Mouse (Mus musculus) lung, postnatal 4 days (tissue): ENCODE results near the gene Ddc.

ENCODE experiments used
- DNase-seq, 2 experiments: peaks; one replicate each; pipeline ENCODE4 v3.0.0; 2021

The Ddc gene

GRCm38 (mm10) chr11:11841590-11841989 lies 56.4 kb downstream of the Ddc start:
- DNase-seq = no peak

DNA sequence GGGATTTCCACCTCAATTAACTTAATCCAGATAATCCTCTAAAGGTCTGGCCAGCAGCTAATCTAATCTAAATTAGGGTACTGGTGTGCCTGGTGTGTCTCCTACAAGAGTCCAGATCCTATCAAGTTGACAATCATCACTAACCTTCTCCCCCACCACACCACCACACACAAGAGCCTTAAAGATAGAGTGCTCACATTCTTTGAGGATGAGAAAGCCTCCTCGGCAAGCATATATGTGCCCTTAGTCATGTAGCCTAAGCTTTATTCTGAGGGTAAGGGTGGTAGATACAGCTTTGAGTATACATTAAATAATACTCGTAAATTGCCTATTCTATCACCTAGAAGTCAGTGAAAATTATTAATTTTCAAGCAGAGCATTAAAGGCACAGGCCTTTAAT lies 57.2 kb downstream of the Ddc start:
- DNase-seq = no peak

GRCm38 (mm10) chr11:11839874-11840273 lies 58.1 kb downstream of the Ddc start:
- no peak for DNase-seq

DNA sequence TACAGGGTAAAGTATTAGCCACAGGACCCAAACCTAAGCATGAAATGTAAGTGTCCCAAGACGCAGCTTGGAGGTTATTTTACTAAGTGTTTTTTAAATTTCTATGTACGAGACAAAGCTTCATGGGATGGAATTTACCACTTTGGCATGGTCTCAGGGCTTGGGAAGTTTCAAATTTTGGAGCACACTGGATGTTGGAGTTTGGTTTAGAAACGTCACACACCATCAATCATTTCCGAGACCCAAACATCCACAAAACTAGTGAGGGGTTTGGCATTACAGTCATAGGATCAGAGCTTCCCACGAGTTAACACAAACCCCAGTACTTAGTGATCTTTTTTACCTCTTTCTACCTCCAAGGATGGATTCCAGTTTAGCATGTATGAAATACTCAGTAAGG lies 60.6 kb downstream of the Ddc start:
- no peak for DNase-seq

GRCm38 (mm10) chr11:11836713-11837370 lies 61.1 kb downstream of the Ddc start:
- peak; percentile 51 to 60 for DNase-seq

- no peak for DNase-seq
These were observed 61.7 kb downstream of the Ddc start for GRCm38 (mm10) chr11:11836262-11836661.

GRCm38 (mm10) chr11:11835791-11836190 lies 62.2 kb downstream of the Ddc start:
- no peak for DNase-seq

DNA sequence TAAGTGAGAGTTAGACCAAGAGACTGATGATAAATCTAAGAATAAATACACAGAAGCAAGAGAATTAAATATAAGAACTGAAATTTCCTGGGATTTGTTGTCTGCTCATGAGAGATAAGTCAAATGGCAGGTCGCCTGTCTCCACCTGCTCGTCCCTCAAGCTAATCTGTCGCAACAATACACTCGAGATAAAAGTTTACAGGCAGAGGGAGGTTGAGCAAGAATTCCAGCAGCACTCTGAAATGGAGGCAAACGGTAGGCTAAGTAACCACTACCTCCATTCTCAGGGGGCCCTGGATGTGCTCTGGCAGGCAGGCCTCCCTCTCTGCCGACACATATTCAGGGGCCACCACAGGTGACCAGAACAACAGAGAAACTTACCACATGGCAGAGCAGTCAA lies 62.6 kb downstream of the Ddc start:
- DNase-seq = no peak

- no peak for DNase-seq
These were observed 64.8 kb downstream of the Ddc start for GRCm38 (mm10) chr11:11833100-11833499.

GRCm38 (mm10) chr11:11832755-11833084 lies 65.2 kb downstream of the Ddc start:
- DNase-seq = no peak

GRCm38 (mm10) chr11:11831940-11832754 lies 65.8 kb downstream of the Ddc start:
- no peak for DNase-seq

DNA sequence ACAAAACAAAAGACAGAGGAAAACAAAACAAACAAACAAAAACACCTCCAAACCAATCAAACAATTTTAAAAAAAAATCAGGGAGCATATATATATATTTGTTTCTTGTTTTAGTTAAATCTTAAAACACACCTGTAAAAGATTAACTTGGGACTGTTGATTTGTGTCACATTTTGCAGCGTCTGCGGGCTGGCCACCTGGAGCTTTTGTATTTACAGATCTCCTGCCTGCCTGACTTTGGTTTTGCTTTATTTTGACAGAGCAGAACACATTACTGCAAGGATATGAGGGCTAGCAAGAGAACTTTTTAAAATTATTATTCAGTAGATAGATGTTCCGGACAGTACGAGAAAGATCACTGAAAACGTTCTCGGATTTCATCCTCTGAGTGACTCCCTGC lies 66.4 kb downstream of the Ddc start:
- DNase-seq = no peak

DNA sequence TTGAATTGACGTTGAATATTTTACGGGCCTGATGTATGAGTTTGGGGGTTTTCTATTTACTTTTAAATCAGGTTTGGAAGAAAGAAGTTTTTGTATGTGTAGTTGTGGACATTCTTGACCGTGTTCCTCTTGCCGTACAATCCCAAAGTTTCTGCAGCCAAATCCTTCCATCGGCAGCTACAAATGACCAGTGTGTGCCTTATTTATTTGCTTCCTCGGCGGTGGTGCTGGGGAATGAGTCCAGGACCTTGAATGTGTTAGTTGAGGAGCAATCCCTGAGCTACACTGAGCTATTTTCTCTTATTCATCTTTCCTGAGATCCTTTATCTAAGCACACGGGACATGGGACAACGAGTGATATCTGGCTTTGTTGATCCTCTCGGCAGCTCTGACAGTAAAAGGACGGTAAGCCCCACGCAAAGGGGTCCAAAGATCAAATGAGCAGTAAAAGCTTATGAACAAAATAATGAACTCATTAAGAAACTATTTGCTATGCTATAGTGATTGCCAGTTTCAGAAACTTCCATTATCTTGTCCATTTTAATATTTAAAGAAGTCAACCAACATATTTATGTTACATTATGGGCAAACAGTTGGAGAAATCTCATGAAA lies 67.0 kb downstream of the Ddc start:
- no peak for DNase-seq

DNA sequence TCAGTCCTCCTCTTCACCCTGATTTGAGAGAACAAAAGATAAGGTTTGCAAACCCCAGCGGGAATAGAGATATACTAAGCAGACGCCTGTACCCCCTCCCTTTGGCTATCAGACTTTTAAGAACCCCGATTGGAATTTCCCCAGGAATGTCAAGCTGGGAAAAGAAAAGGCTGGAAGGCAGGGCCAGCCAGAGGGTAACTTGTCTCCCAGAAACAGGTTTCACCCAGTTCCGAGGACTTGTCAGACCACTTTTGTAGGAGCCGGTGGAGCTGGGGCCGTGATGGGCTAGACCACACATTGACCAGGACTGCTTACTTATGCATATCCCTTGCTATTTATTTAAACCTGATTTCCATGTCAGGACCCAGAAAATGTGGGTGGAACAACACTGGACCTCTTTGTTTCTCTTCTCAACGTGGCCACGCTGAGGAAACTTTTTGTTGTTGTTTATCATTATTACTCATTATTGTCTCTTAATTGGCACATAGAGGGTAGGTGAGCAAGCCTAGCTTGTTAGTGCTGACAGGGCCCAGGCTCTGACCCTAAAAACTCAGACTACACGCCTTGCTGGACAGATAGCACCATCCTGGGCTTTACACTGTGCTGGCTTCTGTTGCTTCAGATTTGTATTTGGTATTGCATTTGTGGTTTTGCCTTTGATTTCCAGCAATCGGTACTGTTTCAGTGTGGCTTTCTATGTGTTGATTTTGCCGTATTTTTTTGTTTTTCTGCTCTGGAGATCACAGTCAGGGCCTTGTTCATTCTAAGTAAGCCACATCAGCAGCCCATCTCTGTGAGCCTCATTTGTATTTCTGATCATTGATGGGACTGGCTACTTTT lies 68.6 kb downstream of the Ddc start:
- peak; percentile 47 to 73 for DNase-seq

- DNase-seq = no peak
These were observed 69.2 kb downstream of the Ddc start for GRCm38 (mm10) chr11:11828761-11829160.

DNA sequence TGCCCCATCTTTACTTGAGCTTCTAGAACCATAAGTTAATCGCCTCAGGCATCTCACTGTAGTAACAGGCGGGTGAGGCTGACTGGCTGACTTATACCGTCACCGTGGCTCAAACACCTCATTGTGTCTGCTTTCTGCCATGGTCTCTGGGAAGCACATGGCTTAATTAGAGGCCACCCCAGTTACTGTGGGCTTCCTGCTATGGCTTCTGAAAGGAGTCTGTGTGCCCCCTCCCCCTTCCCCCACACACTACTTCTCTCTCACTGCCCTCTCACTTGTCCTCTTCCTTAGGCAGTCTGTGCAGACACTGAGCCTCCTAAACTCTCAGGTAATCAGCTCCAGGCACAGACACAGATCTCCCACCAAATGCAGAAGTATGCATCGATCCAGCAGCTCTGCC lies 69.7 kb downstream of the Ddc start:
- DNase-seq = no peak

- DNase-seq = no peak
These were observed 71.5 kb downstream of the Ddc start for GRCm38 (mm10) chr11:11826475-11826874.

DNA sequence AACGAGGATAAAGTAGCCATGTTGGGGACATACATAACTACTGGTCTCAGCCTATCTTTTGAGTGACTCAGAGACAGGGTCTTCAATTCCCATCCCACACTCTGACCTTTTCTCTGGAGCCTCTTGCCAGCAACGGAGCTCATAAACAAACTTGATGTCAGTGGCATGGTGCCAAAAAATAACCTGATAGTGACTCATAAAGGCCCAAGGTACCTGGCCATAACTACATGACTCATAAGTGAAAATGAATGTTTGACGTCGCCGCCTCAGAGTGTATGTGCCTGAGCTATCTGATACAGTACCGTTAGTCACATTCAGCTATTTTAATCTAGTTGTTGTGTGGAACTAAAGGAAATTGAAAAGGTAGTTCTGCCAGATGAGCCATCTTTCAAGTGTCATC lies 72.3 kb downstream of the Ddc start:
- DNase-seq = no peak

- no peak for DNase-seq
These were observed 72.8 kb downstream of the Ddc start for GRCm38 (mm10) chr11:11824970-11825635.

DNA sequence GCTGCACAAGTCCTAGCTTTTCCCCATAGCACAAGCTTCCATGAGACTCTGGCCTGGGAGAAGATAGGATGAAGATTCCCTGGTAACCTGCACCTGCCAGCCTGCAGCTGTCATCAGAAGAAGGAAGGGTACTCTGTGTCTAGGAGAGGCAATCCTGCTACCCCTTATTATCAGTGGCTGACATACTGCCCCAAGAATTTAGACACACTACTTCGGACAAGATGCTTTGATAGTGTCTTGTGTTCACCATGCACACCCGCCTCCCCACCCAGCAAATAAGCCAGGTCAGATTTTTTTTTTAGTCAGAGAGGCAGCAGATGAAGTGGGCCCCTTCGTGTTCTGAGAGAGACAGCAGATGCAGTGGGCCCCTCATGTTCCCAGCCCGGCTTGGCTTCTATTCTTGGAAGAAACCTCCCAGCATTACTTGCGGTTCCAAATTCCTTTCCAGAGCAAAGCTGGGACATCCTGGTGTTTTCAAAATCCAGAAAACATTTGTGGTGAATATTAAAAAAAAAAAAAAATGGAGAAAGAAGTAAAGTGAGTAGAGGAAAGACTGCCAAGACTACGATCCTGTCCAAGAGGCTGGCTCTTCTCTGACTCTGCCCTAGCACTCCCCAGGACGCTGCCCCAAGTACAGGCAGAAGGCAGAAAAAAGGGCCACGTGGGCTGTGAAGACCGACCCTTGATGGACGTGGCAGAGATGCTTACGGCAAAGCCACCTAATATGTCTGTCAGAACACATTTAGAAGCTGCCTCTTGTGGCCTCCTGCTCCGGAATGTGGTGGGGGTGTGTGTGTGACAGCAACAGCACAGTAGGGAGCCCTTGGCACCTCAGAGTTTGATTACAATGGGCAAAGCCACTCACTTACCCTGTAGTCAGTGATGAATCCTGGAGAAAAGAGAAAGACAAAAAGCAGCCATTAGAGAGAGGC lies 73.7 kb downstream of the Ddc start:
- DNase-seq = peak; percentile 21 to 54
